Mouse (Mus musculus) heart, embryonic 10.5 days (tissue): ENCODE data around the gene Fat3. TPM values are rescaled to one million over a fixed set of nuclear protein-coding genes. Genes with fewer than 3 reads are reported as not detected.

Experiments used
- DNase-seq: peaks from one replicate; pipeline ENCODE4 v3.0.0-alpha.2; 2017; ENCODE audit warnings: low spot score
- H3K27ac ChIP-seq: fragments of 300-500 bp; sonication (generic); 2 replicates; pipeline ENCODE4 v1.5.1; 2016; ENCODE audit warnings: mild to moderate bottlenecking
- H3K27me3 ChIP-seq: fragments of 300-500 bp; sonication (generic); 2 replicates; pipeline ENCODE4 v1.6.1; 2016; ENCODE audit warnings: mild to moderate bottlenecking; ENCODE audit not compliant: poor library complexity, insufficient read depth, severe bottlenecking
- H3K36me3 ChIP-seq: fragments of 300-500 bp; sonication (generic); 2 replicates; pipeline ENCODE4 v1.6.1; 2016; ENCODE audit warnings: mild to moderate bottlenecking, moderate library complexity
- H3K4me1 ChIP-seq: fragments of 300-500 bp; sonication (generic); 2 replicates; pipeline ENCODE4 v1.6.1; 2016; ENCODE audit warnings: mild to moderate bottlenecking
- H3K4me3 ChIP-seq: fragments of 300-500 bp; sonication (generic); 2 replicates; pipeline ENCODE4 v1.5.1; 2016; ENCODE audit warnings: mild to moderate bottlenecking, moderate library complexity
- H3K9me3 ChIP-seq: fragments of 300-500 bp; sonication (generic); 2 replicates; pipeline ENCODE4 v1.6.1; 2016; ENCODE audit warnings: mild to moderate bottlenecking, moderate library complexity
- WGBS: fragments of 180-500 bp; shearing (Covaris S2); methylation state at CpG from one replicate; pipeline ENCODE4 v1.1.7; 2016; 5-methylcytosine and 5-hydroxymethylcytosine counted together
- polyA plus RNA-seq: library from polyadenylated mRNA; unstranded; fragments of >200 nt; fragmentation: Nextera tagmentation; extraction: Ambion mirVana; gene quantifications from 2 replicates; pipeline ENCODE4 v1.2.1, GENCODE M21; 2016

The Fat3 gene
- polyA plus RNA-seq, 1 experiment from 2014 or later: 1.9 TPM

DNA sequence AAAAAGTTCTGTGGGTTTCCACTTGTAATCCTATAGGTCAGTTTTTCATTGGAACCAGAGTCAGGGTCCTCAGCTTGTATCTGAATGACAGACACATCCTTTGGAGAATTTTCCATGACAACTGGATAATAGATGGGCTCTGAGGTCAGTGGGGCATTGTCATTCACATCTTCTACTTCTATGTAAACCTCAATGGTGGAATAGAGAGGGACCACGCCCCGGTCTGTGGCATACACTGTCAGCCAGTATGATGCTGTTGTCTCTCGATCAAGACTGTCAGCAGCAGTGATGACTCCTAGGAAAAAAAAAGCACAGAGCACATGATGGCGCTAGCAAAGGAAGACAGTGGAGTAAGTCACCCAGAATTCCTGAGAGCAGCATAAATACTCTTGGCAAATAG lies 254.3 kb downstream of the Fat3 start:
- 79% methylated on average over 4 of the region's 4 CpGs for WGBS
- Histone ChIP-seq H3K36me3 (no peaks in the 10 kb centered on the region), H3K27ac (no peak overlapping the region), H3K4me3 (no peak overlapping the region), H3K27me3 (no peaks in the 10 kb centered on the region), H3K9me3 (no peaks in the 10 kb centered on the region), H3K4me1 (no peaks in the 10 kb centered on the region)
- no peak for DNase-seq

DNA sequence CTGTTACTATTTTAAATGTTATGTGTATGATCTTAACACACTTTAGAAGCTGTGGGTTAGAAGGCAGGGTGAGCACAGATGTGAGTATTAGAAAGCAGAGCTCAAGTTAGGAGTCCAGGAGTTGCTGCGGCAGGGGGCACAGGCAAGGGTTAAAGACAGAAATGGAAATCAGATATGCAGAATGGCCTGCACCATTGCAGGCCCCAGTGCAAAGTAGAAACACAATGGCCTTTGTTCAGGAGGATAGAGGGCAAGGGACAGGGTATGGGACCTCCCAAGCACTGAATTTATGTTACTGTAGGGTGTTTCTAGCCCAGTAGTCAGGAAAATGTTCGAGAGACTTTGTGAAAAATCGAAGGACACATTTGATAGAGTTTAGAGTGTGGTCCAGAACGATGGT lies 269.5 kb downstream of the Fat3 start:
- Histone ChIP-seq H3K4me3 (no peak overlapping the region), H3K4me1 (peaks cover 6% of the 10 kb centered on the region; the same call in 1 of the 2 replicates), H3K36me3 (no peaks in the 10 kb centered on the region), H3K27ac (no peak overlapping the region), H3K9me3 (no peaks in the 10 kb centered on the region), H3K27me3 (no peaks in the 10 kb centered on the region)
- no peak for DNase-seq
- WGBS: 75% methylated on average over 4 of the region's 4 CpGs

GRCm38 (mm10) chr9:16228919-16229318 lies 272.2 kb downstream of the Fat3 start:
- H3K27ac ChIP-seq: no peak overlapping the region
- peaks cover 6% of the 10 kb centered on the region; the same call in 1 of the 2 replicates for H3K4me1 ChIP-seq
- H3K9me3 ChIP-seq: no peaks in the 10 kb centered on the region
- no peak overlapping the region for H3K4me3 ChIP-seq
- no peaks in the 10 kb centered on the region for H3K27me3 ChIP-seq
- no peak for DNase-seq
- 78% methylated on average over 5 of the region's 5 CpGs for WGBS
- no peaks in the 10 kb centered on the region for H3K36me3 ChIP-seq

- H3K9me3 ChIP-seq: no peaks in the 10 kb centered on the region
- H3K27ac ChIP-seq: no peak overlapping the region
- WGBS: 47% methylated on average over 2 of the region's 2 CpGs
- peaks cover 6% of the 10 kb centered on the region; the same call in 1 of the 2 replicates for H3K4me1 ChIP-seq
- no peaks in the 10 kb centered on the region for H3K36me3 ChIP-seq
- no peak for DNase-seq
- H3K4me3 ChIP-seq: no peak overlapping the region
- H3K27me3 ChIP-seq: no peaks in the 10 kb centered on the region
Observed at GRCm38 (mm10) chr9:16227398-16227797, 273.7 kb downstream of the Fat3 start.

- Histone ChIP-seq H3K4me3 (no peak overlapping the region), H3K9me3 (no peaks in the 10 kb centered on the region), H3K4me1 (peaks cover 6% of the 10 kb centered on the region; the same call in 1 of the 2 replicates), H3K27me3 (no peaks in the 10 kb centered on the region), H3K36me3 (no peaks in the 10 kb centered on the region), H3K27ac (no peak overlapping the region)
- DNase-seq: no peak
Observed at GRCm38 (mm10) chr9:16226545-16226944, 274.5 kb downstream of the Fat3 start.

GRCm38 (mm10) chr9:16221885-16222284 lies 279.2 kb downstream of the Fat3 start:
- no peak for DNase-seq
- Histone ChIP-seq H3K4me3 (no peak overlapping the region), H3K27ac (no peak overlapping the region), H3K27me3 (no peaks in the 10 kb centered on the region), H3K4me1 (no peaks in the 10 kb centered on the region), H3K9me3 (no peaks in the 10 kb centered on the region), H3K36me3 (no peaks in the 10 kb centered on the region)
- WGBS: 71% methylated on average over 5 of the region's 5 CpGs

GRCm38 (mm10) chr9:16216235-16216634 lies 284.9 kb downstream of the Fat3 start:
- 56% methylated on average over 6 of the region's 6 CpGs for WGBS
- Histone ChIP-seq H3K27ac (peak overlapping the region; percentile 59; the same call in 1 of the 2 replicates), H3K27me3 (no peaks in the 10 kb centered on the region), H3K9me3 (no peaks in the 10 kb centered on the region), H3K36me3 (no peaks in the 10 kb centered on the region), H3K4me3 (no peak overlapping the region), H3K4me1 (peaks cover 30% of the 10 kb centered on the region)
- no peak for DNase-seq

- Histone ChIP-seq H3K9me3 (no peaks in the 10 kb centered on the region), H3K4me3 (no peak overlapping the region), H3K27ac (peak overlapping the region; percentile 59; the same call in 1 of the 2 replicates), H3K4me1 (peaks cover 30% of the 10 kb centered on the region), H3K27me3 (no peaks in the 10 kb centered on the region), H3K36me3 (no peaks in the 10 kb centered on the region)
- DNase-seq: peak; percentile 91
- WGBS: 27% methylated on average over 7 of the region's 7 CpGs
Observed at GRCm38 (mm10) chr9:16214731-16215681, 286.1 kb downstream of the Fat3 start.

GRCm38 (mm10) chr9:16213324-16213723 lies 287.8 kb downstream of the Fat3 start:
- Histone ChIP-seq H3K27ac (no peak overlapping the region), H3K4me1 (peaks cover 30% of the 10 kb centered on the region), H3K36me3 (no peaks in the 10 kb centered on the region), H3K27me3 (no peaks in the 10 kb centered on the region), H3K9me3 (no peaks in the 10 kb centered on the region), H3K4me3 (no peak overlapping the region)
- DNase-seq: no peak
- 25% methylated on average over 1 of the region's 1 CpGs for WGBS

- DNase-seq: no peak
- Histone ChIP-seq H3K4me3 (no peak overlapping the region), H3K9me3 (no peaks in the 10 kb centered on the region), H3K4me1 (peaks cover 30% of the 10 kb centered on the region), H3K36me3 (no peaks in the 10 kb centered on the region), H3K27me3 (no peaks in the 10 kb centered on the region), H3K27ac (no peak overlapping the region)
- WGBS: 29% methylated on average over 3 of the region's 3 CpGs
Observed at GRCm38 (mm10) chr9:16212628-16213027, 288.5 kb downstream of the Fat3 start.

DNA sequence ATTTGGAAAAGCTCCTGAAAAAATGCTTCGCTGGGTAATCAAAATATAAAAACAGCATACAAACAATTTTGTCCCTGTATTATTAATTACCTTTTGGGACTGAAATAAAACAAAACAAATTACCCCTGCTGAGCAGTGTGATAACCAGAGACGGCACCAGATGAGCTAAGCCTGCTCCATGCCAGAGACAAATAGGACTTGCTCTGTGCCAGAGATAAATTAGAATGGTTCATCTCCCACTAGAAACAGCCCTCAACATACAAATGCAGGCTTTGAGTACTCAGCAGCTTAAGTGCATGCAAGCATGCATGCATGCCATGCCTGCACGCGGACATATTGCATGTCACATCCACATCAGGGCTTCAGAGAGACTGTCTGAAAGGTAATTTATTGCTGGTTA lies 288.9 kb downstream of the Fat3 start:
- no peaks in the 10 kb centered on the region for H3K27me3 ChIP-seq
- DNase-seq: no peak
- WGBS: 65% methylated on average over 4 of the region's 4 CpGs
- no peaks in the 10 kb centered on the region for H3K9me3 ChIP-seq
- H3K27ac ChIP-seq: no peak overlapping the region
- no peak overlapping the region for H3K4me3 ChIP-seq
- H3K4me1 ChIP-seq: peaks cover 30% of the 10 kb centered on the region
- no peaks in the 10 kb centered on the region for H3K36me3 ChIP-seq

DNA sequence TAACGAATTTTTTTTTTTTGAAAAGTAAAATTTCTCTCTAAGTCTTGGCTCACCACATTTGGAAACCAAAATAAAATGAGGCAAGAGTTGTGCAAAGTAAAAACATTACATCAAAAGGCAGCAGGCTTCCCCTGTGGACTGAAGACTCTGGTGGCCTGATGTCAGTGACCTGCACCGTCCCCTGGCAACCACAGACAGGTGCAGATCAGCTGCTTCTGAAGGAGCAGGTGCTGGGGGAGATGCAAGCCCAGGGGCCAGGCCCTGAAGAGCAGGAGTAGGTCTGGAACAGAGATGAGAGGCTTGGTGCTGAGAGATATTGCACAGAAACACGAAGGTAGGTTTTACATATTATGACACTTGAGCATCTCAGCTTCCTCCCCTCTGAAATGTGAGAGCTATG lies 289.6 kb downstream of the Fat3 start:
- H3K9me3 ChIP-seq: no peaks in the 10 kb centered on the region
- no peak for DNase-seq
- H3K27ac ChIP-seq: no peak overlapping the region
- H3K27me3 ChIP-seq: no peaks in the 10 kb centered on the region
- H3K36me3 ChIP-seq: no peaks in the 10 kb centered on the region
- no peak overlapping the region for H3K4me3 ChIP-seq
- WGBS: 80% methylated on average over 3 of the region's 3 CpGs
- peaks cover 29% of the 10 kb centered on the region for H3K4me1 ChIP-seq

DNA sequence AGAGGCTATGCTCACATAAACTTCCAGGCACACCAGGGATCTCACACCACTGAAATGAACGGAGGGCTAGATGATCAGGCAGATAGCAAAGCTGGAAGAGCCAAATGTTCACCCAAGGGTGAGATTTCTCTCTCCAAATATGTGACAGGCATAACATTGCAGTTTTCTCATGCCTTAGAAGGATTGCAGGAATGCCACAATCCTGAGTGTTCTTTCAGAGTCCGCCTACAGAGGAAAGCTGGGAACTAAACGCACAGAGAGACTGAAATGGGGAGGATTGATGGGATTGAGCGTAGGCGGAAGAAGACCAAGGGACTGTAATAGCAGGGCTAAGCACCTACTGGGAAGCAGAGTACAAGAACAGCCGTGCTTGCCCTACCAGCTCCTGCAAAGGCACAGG lies 298.8 kb downstream of the Fat3 start:
- Histone ChIP-seq H3K9me3 (no peaks in the 10 kb centered on the region), H3K4me3 (no peak overlapping the region), H3K27ac (no peak overlapping the region), H3K36me3 (no peaks in the 10 kb centered on the region), H3K27me3 (no peaks in the 10 kb centered on the region), H3K4me1 (no peaks in the 10 kb centered on the region)
- no peak for DNase-seq
- WGBS: 63% methylated on average over 6 of the region's 6 CpGs
